Mouse (Mus musculus): Measurements from ENCODE around the gene Spast. TPM values are rescaled to one million over a fixed set of nuclear protein-coding genes. Genes with fewer than 3 reads are reported as not detected.
"Not testable (repeated sequence)": the region's sequence is repeated elsewhere in the genome, so short reads cannot be mapped to it uniquely, and the experiment has no call there.

Spast gene
- total RNA-seq, 2 experiments from 2014 or later = 32.2 to 32.8 TPM

GRCm38 (mm10) chr17:74327195-74327594 lies 11.6 kb upstream of the Spast start:
- not testable (repeated sequence) for DNase-seq

DNA sequence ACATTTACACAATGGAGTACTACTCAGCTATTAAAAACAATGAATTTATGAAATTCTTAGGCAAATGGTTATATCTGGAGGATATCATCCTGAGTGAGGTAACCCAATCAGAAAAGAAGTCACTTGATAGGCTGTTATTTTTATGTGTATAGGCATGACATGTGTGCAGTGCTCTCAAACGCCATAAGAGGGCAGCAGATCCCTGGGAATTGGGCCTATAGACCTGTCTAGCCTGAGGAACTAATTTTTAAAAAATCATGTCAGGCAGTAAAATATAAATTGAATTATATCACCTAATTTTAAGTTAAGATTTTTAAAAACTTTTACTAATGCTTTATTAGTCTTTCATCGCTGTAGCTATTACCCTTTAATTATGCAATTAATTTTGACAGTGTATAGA lies 10.6 kb upstream of the Spast start:
- DNase-seq = peak; percentile 60 to 74

GRCm38 (mm10) chr17:74331049-74331676 lies 7.6 kb upstream of the Spast start:
- DNase-seq = peak in 1 of 2 experiments; percentile 35

- DNase-seq = peak; percentile 97
These were observed 409 bp upstream of the Spast start for GRCm38 (mm10) chr17:74338225-74338931.

DNA sequence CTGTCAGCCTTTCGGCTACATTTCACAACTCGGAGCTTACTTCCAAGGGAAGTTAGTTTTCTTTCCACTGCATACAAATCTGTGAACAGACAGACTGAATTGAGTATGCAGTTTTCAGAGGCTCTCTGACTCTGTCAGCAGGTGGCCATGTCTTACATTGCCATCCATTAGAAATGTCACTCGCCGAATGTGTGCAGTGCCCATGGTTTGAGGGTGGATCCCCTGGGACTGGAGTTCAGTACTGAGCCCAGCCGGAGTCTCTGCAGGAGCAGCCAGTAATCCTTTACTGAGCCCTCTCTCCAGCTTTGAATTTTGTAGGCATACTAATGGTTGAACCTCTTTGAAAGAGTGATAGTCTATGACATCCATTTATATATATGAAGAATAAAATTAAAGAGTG lies 2.4 kb downstream of the Spast start:
- no peak for DNase-seq

DNA sequence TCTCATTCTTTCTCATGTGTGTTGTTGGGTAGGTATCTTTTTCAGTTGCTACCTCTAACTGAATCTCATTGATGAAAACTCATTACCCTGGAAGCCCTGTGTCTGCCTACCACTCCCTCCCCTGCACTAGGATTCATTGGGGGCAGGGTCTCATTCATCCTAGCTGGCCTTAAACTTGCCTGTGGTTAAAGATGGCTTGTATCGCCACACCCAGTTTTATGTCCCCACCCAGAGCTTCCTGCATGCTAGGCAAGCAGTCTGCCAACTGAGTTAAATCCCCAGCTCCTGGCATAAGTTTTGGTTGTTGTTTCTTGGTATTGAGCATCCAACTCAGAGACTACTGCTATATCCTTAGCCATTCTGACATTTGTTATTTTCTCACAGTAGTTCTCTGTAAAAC lies 24.8 kb downstream of the Spast start:
- no peak for DNase-seq

DNA sequence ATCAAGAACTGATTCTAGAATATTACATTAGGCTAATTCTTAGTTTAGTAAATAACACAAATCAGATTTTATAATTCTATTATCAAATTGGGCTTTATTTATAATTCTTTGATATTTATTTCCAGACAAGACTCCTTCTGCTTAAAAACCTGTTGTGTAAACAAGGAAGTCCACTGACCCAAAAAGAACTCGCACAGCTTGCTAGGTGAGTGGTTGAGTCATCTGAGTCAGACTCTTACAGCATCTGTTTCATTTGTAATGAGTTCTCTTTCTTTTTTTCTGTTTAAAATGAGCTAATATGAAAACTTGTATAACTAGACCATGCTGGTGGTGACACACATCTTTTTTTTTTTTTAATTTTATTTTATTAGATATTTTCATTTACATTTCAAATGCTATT lies 38.1 kb downstream of the Spast start:
- DNase-seq = no peak

GRCm38 (mm10) chr17:74386657-74387056 lies 47.9 kb downstream of the Spast start:
- DNase-seq = no peak

DNA sequence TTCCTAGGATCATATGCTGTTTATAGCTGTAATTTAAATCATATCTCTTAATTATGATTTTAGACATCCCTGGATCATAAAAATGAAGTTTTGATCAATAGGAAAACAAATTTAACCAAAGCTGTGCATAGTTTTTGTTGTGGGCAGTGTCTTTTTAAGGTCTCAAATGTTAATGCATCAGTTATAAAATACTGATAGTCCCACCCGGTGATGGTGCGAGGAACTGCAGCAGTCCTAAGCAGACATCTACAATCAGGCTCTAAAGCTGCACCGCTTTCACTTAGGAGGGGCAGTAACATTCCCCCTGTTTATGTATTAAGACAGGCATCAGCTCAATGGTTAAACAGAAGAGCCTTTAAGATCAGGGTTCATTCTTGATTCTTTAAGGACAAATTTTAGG lies 51.1 kb downstream of the Spast start:
- no peak for DNase-seq

DNA sequence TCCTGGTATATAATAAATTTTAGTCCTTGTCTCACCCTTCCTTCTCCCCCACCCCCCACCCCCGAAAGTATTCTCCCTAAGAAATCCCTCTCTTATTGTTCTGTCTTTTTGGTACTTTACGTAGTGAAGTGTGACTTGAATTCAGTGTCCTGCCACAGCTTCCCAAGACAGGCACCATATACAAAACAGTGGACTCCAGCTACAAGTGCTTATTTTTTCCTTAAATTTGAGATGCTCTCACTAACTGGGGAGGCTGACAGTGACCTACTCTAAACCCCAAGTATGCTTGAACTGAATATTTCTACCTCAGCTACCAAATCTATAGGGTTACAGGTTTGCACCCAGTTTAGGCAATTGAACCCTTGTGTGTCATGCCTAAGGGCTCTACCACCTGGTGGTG lies 55.6 kb downstream of the Spast start:
- no peak for DNase-seq

DNA sequence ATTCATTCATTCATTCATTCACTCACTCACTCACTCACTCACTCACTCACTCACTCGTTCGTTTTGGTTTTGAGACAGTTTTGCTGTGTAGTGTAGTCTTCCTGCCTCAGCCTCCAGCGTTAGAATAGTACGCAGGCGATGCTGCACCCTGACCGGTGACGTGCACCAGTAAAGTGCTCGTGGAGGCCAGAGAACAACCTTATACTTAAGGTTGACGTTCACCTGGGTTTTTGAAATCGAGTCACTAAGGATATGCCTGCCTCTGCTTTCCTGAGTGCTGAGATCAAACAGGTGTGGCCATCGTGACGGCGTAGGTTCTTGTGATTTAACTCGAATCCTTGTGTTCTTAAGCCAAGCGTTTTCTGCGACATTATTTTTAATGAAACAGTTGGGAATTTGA lies 56.1 kb downstream of the Spast start:
- no peak for DNase-seq

DNA sequence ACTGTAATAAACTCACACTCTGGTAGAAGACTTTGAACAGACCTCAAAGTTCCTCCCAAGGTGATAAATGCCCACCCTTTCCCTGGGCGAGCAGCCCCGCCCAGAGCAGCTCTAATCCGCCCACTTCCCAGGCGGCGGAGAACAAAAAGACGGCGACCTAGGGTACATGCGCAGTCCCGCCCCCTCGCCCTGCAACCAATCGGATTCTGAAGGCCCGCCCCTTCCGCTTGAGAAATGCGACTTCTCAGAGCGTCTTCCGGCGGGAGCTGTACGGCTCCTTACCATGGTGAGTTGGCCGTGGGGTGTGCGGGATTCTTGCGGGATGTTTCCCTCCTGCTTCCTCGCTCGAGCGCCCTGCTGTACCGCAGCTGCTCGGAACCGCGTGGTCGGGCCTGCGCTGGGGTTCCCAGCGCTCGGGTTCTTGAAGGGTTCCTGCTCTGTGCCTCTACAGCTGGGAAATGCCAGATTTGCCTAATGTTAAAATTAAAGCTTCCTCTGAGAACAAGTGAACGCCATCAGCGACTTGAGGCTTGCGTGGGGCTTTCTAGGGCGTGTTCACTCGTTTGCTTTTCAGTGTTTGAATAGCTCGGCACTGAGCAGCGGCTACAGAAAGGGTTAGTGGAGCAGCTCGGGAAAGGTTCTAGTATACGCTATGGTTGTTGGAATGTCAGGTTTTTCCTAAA lies 56.7 kb downstream of the Spast start, which contains the start of gene Slc30a6:
Gene Slc30a6 (plus strand): TSS at position 226 of the 683 bp plus-strand sequence.
- DNase-seq = peak; percentile 96 to 98

GRCm38 (mm10) chr17:74396766-74397165 lies 58.0 kb downstream of the Spast start:
- DNase-seq = no peak

DNA sequence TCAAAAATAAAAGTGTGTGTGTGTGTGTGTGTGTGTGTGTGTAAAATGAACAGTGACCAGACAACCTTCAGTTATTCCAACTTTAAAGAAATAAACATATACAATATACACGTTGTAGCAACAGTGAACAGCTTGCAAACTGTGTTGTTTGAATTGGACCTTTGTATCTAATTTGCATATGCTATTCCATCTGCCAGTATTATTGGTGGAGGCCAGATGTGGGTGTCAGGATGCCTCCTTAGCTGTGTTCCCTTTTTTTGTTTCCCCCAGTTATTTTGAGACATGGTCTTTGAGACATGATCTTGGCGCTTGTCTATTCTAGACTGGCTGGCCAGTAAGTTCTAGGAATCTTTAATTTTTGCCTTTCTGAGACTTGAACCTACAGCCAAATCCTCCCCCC lies 58.4 kb downstream of the Spast start:
- DNase-seq = no peak

DNA sequence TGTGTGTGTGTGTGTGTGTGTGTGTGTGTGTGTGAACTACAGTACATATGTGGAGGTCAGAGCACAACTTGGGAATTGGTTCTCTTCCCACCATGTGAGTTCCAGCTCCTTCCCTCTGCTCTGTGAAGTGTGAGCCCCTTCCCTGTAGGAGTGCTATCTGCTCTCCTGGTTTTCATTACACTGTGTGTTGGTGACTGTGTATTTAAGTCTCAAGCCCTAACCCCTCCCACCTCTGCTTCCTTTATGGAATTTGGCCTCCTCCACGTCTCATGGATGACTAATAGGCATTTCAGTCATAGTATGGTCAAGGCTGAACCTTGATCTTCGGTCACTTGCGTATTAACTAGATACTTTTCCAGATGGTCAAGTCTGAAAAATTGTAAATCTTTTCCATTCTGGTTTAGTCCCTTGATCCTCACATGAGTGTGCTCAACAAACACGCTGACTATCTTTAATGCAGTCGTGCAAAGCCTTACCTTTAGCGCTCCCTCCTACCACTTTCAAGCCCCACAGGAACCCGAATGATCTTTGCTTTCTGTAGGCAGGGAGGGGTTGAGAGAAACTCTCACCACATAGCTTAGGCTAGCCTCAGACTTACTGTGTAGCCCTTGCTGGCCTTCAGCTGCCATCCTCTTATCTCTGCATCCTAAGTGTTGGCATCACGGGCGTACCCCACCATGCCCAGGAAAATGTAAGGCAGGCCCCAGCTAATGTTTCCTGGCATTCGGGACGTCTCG lies 63.9 kb downstream of the Spast start:
- DNase-seq = peak; percentile 28 to 42

- DNase-seq = no peak
These were observed 67.7 kb downstream of the Spast start for GRCm38 (mm10) chr17:74406487-74406886.

DNA sequence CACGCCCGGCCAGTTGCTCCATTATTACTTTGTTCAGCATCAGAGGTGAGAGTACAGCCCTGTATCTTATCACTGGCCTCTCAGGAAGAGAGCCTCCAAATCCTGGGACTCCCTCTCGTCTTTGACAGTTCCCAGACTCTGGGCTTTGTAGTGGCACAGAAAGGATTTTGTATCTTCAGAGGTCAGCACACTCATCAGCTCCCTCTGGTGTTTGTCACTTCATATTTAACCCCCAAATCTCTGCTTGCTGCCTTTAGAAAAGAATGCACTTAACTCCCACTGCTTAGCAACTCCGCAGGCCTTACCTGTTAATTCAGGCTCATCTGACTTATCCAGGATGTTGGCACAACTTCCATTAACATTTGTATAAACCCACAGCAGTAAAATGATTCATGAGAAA lies 70.9 kb downstream of the Spast start:
- no peak for DNase-seq

DNA sequence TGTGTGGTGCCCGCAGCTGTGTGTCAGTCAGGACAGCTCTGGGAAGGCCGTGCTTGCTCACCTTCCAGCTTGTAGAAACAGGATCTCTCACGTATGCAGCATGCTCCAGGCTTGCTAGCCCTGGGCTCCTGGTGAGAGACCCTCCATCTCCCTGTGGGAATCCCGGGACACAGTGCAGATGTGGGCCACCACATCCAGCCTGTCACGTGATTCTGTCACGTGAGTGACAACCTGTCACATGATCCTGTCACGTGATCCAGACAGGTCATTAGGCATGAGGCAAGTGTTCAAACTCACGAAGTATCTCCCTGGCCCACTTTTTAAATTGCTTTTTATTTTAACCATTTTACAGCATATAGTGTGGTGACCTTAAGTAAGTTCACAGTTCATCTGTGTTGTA lies 74.5 kb downstream of the Spast start:
- DNase-seq = no peak

GRCm38 (mm10) chr17:74414671-74415070 lies 75.9 kb downstream of the Spast start:
- no peak for DNase-seq

DNA sequence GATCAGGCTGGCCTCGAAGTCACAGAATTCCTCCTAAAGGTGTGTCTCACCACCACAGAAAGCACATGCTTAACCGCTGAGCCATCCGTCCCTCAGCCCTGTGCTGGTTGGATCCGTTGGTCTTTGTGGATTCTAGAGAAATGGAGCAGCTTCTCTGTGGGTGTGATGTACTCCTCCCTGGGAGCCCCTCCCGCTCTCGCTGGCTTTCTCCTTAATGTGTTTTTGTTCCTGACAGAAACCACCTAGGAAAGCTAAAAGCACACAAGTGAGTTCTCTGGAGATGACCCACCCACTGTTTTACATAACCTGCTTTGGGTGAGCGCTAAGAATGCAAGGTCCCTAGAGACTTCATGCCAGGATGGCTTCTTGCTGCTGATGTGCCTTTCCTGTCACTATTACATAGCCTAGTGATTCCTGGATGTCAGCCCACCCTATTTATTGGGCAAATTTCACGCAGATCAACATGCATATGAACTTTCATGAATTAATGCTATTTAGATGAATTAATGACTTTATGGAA lies 78.1 kb downstream of the Spast start:
- no peak for DNase-seq

GRCm38 (mm10) chr17:74418171-74418570 lies 79.4 kb downstream of the Spast start:
- DNase-seq = peak in 1 of 2 experiments; percentile 21

DNA sequence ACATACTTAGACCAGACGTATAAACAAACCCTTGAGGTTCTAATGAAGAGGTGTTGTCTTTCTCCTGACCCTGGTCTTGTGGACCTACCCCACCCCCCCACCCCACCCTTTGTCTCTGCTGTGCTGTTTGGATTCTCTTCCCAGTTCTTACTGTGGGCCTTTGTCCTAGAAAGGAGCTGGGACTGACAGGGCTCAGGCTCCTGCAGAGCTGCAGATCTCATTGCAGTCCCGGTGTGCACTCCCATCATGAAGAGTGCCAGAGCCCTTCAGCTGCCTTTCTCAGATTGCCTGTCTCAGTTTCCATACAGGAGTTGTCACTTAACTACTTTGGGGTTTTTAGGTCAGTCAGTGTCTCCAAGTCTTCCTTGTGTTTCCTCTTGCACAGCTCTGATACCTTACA lies 81.9 kb downstream of the Spast start:
- no peak for DNase-seq

Data from adrenal gland, postnatal 36 days (tissue).